Mouse (Mus musculus): ENCODE measurements at regions not wholly inside any gene's neighbourhood (a gene's known extent, or its start where the extent isn't known, plus 50 kb on each side); places are given as distances from the start of the nearest gene placed in this dataset.
A peak's percentile ranks its signal among the peaks of the same experiment; 100 is the strongest.

DNA sequence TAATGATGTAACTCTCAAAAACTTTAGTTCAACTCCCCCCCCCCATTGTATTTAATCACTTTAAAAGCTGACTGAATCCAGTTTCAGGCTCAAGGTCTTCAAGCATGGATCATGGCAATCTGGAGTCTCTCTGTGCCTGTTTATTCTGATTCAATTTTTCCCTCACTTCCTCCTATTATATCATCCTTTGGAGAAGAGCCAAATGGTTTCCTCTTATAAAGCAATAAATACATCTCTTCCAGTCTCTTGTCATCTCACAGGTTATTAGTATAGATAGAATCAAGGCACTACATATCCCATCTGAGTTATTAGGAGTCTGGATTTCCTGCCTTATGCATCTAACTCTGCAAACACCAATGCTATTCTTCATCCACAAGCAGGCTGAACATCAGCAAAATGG lies 530.2 kb upstream of the Pdcd1 start:
- ATAC-seq (ENCODE audit: extremely low read depth, insufficient number of reproducible peaks, low FRiP score, poor library complexity, severe bottlenecking): no peak

DNA sequence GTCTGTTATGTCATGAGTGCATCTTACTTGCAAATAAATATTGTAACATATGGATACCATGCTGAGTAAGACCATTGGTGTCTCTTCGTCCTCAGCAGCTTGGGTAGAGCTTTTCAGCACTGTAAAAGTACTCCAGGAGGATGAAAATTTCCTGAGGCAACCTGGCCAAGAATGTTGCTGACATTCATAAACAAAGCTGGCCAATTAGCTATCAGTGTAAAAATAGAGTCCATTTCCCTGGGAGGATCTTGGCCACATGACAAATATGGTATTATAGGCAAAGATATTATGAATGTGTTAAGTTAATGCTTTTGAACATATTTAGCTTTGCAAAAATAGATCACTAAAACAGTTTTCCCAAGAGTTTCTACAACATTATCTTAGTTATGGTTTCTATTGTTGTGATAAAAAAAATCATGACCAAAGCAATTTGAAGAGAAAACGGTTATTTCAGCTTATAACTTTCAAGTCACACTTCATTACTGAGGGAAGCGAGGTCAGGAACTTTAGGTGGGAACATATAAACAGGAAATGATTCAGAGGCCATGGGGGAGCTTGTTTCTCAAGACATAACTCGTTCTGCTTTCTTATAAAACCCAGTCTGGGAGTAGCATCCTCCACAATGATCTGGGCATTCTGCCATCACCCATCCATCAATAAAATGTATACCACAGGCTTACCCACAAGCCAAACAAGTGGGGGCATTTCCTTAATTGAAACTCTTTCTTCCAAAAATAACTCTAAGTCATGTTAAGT lies 529.5 kb upstream of the Pdcd1 start:
- ATAC-seq (ENCODE audit: extremely low read depth, insufficient number of reproducible peaks, low FRiP score, poor library complexity, severe bottlenecking): no peak

DNA sequence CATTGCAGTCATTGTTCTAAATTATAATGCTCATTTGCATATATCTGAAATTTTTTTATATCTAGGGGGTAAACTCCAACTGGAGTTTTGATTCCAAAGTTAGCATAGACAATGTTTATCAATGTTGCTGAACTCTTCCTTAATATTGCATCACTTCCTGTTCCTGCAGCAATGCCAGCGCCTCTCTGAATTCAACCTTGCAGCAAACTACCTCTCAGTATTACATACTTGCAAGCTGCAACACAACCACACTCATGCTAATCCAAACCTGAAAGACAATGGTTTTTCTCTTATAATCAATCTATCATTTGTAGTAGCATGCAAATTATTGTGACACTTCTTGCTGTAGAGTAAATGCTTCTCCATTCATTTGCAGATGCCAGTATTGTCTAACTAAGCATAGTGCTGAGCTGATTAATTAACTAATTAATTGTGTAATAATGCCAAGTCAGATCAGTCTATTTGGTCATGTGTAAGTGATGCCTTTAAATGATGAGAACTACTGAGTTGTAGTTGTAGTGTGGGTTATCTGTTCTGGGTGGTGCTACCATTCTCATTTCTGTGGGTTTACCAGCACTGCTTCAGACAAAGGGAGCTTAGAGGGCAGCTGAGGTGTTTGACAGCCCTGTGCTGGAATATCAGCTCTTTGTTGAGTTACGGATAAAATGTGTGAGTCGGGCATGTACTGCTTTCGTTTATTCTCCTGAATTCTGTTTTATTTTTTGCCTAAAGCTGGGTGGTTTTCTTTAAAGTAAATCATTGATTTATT lies 480.6 kb upstream of the Pdcd1 start:
- no peak for ATAC-seq (ENCODE audit: extremely low read depth, insufficient number of reproducible peaks, low FRiP score, poor library complexity, severe bottlenecking)

DNA sequence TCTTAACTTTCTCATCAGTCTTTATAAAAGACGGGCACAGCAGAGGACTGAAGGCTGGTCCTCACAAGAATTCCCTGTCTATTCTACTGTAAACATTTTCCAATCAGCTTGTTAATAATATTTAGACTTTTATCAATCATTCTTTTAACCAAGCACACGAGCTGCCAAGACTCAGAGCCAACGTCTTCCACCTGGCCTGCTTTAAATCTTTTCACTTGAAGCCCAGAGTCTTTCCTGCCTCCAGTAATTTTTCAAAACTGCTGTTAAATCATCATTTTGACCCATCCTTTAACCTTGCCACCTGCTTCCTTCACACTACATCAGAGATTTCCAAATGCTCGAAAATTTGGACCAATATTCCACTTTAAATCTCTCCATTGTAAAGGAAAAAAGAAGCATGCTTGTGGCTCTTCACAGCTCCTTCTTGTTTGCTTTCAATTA lies 451.7 kb upstream of the Pdcd1 start:
- ATAC-seq (ENCODE audit: extremely low read depth, insufficient number of reproducible peaks, low FRiP score, poor library complexity, severe bottlenecking): no peak

DNA sequence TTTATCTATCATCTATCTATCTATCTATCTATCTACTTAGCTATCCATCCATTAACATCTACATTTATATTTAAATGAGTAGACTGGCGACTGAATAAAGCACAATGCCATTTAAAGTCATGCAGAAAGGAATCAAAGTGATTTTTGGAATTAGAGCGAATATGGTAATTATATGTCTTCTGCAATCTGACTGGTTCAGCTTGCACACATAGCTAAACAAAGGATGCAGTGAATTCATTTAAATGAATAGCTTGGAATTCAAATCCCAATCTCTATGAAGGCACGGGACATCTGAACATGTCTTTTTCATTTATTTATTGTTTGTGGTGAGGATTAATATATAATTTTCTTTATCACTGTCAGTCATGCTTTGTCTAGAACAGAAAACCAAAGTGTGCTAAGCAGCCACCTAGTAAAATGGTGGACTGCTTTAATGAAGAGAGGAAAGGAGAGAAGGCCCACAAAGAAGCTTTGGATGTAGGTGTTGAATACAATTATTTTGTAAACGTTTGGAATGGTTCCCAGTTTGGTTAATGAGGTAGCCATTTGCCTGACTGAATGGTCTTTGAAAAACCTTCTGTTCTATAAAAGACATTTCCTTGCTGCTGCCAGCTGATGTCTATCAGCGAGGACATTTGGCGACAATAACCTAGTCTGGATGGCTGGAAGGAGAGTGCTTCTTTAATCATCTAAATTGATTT lies 451.2 kb upstream of the Pdcd1 start:
- ATAC-seq (ENCODE audit: extremely low read depth, insufficient number of reproducible peaks, low FRiP score, poor library complexity, severe bottlenecking): no peak

DNA sequence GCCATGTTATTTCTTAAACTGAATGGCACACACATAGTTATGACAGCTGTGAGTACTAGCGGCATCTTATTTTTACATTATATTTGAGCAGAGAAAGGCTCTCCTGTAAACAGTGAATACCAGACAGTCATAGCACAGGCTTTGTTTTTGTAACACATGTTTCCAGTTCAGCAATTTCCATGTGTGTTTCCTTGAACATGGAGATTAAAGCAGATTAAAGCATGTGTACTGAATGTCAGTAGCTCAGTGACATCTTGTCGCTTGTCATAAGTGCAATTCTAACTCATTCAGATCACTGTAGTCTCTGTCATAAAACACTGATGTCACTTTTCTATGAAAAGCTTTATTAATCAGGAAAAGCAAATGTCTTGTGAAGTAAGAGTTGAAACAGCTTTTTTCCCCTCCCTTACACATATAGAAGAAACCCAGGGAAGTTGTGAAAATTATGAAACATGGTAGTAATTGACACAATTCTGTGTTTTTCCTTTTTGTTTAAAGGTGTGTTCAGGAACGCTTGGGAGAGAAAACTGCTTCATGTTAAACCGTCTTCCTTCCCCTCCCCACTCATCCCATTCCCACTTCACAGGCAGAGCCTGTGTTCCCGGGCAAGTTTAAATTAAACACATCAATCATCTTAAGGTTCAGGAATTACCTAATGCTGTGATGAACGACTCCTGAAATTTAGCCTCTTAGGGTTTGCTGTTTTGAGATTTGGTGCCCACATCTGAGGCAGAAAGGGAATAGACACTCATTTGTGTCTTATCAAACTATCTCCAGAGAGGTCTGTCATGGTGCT lies 449.9 kb upstream of the Pdcd1 start:
- no peak for ATAC-seq (ENCODE audit: extremely low read depth, insufficient number of reproducible peaks, low FRiP score, poor library complexity, severe bottlenecking)

DNA sequence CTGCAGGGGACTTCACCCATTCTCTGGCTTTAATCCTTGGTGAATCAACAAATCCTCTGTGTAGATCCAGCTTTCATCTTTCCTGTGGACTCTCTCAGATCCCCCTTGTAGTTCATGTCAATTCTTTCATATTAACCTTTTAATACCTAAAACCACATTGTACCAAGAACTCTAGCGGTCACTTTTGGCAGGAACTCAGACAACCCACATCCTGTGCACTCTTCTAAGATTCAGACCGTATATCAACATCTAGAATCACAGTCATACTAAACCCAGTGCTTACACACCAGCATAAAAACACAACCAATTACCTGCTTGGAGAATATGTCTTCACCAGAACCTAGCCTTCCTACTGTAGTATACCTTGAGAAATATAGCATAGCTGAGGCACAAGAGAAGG lies 444.6 kb upstream of the Pdcd1 start:
- no peak for ATAC-seq (ENCODE audit: extremely low read depth, insufficient number of reproducible peaks, low FRiP score, poor library complexity, severe bottlenecking)

DNA sequence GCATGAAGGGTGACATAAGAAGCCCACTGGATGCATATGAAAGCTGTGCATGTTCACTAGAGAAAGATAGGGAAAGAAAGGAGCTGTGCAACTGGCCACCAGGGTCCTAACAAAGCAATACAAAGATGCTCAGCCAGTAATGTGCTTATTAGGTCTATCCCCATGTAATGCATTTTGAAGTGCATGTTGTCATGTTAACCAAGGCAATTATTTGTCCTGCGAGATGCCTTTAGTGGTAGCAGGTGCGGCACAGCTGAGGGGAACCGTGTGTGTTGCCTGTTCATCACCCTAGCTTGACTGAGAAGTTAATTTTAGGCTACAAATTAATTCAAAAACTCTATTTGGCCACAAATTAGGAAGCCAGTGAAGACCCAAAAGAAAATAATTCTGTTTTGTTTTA lies 444.0 kb upstream of the Pdcd1 start:
- ATAC-seq (ENCODE audit: extremely low read depth, insufficient number of reproducible peaks, low FRiP score, poor library complexity, severe bottlenecking): no peak

DNA sequence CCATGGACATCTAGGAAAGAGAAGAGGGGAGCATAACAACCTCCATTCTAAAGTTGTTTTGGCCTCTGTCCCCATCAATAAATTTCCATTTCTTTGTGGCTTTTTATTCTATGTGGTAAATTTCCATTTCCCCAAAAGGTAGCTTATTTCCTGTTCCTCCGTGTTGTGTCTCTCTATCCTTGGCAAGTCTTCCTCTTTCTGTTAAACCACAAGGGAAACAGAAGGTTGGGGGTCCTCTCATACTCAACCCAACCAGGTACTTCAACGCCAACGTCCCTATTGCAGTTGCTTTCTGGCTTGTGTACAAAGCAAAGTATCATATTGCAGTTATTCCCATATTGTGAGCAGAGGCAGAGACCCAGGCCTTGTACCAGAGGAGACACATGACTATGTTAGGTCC lies 434.7 kb upstream of the Pdcd1 start:
- ATAC-seq (ENCODE audit: extremely low read depth, insufficient number of reproducible peaks, low FRiP score, poor library complexity, severe bottlenecking): no peak

DNA sequence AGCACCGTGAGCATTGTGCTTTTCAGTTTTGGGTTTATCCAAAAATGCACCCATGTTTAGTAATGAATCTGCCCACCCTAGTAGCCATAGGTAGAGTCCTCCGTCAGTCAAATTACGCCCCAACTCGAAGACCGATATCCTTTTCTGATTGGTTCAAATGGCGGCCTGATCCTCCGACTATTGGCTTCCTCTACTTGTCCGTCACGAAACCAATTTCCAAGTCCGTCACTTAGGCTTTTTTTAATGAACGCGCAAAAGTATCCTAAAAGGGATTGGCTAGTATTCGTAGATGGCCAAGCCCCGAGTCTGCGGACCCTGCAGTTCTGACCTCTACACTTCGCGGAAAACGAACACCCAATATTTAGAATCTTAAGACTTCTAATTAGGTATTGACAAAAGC lies 417.5 kb upstream of the Pdcd1 start:
- ATAC-seq (ENCODE audit: extremely low read depth, insufficient number of reproducible peaks, low FRiP score, poor library complexity, severe bottlenecking): peak; percentile 100

DNA sequence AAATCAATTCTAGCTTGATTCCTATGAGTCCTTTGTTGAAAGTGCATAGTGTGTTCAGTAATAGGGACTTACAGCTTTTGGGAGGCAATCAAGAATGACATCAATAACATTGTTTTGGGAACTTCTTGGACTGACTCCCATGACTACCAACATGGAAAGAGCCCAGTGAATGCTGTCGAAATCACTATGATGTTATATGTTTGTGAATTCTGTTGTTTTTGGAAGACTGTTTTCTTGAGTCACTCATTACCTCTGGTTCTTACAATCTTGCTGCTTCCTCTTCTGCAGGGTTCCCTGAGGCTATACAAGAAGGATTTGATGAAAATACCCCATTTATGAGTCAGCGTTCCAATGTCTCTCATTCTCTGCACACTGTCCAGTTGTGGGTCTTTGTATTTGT lies 371.4 kb upstream of the Pdcd1 start:
- no peak for ATAC-seq (ENCODE audit: extremely low read depth, insufficient number of reproducible peaks, low FRiP score, poor library complexity, severe bottlenecking)

DNA sequence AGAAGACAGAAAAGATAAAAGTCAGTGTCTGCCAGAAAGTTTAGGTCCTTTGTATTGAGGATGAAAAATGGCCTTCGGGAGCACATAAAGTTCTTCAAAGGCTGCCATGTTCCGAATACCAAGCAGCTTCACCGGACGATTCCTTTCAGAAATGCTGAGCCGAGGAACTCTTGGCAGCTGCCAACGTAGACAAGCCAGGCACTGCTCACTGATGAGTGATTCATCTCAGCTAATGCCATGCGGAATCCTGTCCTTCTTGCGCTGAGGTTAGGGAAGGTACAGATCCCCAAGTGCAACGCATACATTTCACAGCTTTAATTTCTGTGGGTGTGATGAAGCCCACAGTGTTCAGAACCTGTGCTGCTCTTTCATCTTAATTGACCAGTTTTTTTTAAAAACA lies 360.7 kb upstream of the Pdcd1 start:
- ATAC-seq (ENCODE audit: extremely low read depth, insufficient number of reproducible peaks, low FRiP score, poor library complexity, severe bottlenecking): no peak

DNA sequence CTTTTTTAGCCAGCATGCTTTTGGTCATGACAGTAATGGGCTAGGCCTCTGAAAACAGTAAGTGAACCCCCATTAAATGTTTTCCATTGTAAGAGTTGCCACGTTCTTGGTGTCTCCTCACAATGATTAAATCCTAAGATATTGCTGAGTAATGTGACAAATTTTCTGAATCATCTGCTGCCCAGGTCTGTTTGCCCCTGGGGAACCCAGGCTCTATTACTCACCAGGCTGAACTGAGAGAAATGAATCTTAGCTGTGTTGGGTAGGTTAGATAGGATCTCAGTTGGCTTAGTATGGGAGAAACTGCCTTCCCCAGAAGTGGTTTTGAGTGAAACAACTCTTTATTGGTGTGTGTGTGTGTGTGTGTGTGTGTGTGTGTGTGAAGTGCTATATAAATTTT lies 314.3 kb upstream of the Pdcd1 start:
- no peak for ATAC-seq (ENCODE audit: extremely low read depth, insufficient number of reproducible peaks, low FRiP score, poor library complexity, severe bottlenecking)

DNA sequence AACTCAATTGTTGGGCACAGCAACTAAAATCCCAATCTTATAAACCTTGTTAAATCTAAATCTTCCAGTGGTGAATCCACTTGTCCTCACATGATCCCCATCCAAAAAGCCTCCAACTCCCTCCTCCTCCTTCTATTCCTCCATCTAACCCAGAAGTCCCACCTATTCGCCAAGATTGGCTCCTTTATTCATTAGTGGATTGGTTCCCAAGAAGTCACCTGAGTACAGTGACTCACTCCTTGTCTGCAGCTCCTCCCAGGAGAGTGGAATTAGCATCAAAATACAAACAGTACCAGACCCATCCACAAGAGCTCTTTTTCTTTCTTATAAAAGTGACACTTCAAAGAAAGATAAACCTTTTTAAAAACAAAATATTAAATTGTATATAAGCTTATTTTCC lies 304.6 kb upstream of the Pdcd1 start:
- ATAC-seq (ENCODE audit: extremely low read depth, insufficient number of reproducible peaks, low FRiP score, poor library complexity, severe bottlenecking): no peak

DNA sequence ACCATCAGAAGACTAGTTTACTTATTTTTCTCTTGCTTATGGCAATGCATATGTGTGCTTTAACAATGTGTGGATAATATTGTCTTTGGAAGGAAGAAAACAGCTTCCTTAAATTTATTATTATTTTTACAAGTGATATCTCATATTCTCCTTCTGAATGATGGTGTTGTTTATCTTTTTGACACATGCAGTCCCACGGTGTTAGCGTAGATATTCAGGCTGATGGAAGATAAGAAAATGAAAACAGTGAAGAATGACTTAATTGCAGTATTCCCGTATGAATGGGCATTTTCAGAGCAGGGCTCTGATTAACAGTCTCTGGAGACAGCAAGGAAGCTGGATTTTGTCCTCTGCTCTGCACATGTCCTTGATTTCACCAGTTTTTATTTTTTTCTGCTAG lies 303.5 kb upstream of the Pdcd1 start:
- ATAC-seq (ENCODE audit: extremely low read depth, insufficient number of reproducible peaks, low FRiP score, poor library complexity, severe bottlenecking): no peak

DNA sequence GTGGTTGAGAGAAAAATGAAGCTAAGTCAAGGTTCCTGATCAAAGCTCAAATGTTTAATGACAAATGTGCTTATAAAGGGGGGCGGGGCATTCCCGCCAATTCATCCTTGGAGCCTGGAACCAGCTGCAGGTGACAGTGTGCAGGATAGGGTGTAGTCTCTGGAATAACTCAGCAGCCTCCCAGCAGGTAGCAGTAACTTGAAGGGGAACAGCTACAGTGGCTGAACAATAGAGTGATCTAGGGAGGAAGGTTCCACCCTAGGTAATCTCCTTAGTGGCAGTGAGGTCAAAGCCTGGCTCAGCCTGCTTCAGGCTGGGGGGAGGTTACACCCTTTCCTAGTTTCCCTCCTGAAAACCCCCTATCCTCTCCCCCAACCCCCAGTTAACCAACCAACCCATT lies 290.2 kb upstream of the Pdcd1 start:
- ATAC-seq (ENCODE audit: extremely low read depth, insufficient number of reproducible peaks, low FRiP score, poor library complexity, severe bottlenecking): no peak

DNA sequence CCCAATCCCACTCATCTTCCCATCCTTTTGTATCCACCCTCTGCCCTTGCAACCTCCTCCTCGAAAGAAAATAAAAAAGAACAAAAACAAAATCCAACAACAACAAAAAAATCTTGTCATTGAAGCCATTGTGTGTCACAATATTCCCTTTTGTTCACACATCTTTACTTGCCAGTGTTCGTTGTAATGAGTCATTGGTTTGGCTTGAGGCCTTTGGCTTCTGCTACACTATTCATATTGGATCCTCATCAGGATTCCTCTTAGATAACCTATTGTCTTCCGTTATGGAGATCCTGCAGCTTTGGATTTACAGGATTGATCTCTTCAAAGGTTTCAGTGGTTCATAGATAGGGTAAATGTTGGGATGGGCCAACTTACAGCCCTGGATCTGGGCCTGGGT lies 288.9 kb upstream of the Pdcd1 start:
- ATAC-seq (ENCODE audit: extremely low read depth, insufficient number of reproducible peaks, low FRiP score, poor library complexity, severe bottlenecking): no peak

DNA sequence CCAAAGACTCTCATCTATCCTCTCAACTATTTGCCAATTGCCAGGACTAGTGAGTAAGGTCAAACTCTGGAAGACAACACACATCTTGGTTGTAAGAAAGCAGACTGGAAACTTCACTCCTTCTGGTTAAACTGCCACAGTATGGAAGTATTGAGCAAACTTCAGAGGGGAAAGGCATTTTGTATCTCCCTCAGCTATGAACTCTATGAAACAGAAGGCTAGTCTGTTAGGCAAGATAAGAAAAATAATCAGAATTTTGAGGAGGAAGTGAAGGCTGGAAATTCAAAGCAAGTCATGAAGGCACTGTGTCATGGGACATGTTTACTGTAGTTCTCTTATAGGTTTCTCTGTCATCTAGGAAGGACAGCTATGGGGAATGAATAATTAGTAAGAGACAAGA lies 265.7 kb upstream of the Pdcd1 start:
- no peak for ATAC-seq (ENCODE audit: extremely low read depth, insufficient number of reproducible peaks, low FRiP score, poor library complexity, severe bottlenecking)

DNA sequence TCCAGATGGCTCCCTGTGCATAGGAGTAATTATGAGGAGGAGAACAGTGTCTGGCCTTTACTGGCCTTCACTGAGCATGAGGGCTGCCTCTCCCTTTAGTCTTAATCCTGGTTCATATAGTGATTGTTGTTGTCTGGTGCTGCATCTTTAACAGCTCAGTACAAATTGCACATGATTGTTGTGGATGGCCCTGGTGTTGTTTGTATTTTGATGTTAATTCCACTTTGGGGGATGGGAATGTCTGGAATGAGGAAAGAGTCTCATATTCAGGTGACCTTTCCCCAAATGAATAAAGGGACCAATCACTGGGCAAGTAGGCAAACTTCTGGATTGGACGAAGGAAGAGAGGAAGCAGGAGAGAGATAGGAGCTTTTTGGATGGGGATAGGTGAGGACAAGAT lies 246.0 kb upstream of the Pdcd1 start:
- ATAC-seq (ENCODE audit: extremely low read depth, insufficient number of reproducible peaks, low FRiP score, poor library complexity, severe bottlenecking): no peak

Data from neutrophil, adult 5-6 weeks (primary cell).